Mouse (Mus musculus): ENCODE data around the gene Faim.
A peak's percentile ranks its signal among the peaks of the same experiment; 100 is the strongest.

DNA sequence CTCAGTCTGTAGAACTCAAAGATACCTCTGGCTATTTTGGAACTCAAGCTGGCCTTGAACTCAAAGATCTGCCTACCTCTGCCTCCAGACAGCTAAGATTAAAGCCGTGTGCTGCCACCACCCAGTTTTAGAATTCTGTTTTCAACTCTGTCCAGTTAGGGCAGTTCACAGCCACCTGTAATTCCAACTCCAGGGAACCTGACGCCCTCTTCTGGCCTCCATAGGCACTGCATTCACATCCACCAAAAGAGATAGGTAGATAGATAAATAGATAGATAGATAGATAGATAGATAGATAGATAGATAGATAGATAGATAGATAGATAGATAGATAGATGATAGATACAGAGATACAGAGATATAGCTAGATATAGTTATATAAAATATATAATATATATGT lies 46.9 kb upstream of the Faim start:
- TF ChIP-seq POLR2A (IDR thresholded peaks at IDR 0.05; ENCODE audit: borderline replicate concordance, extremely low read depth, insufficient read depth, insufficient read length, poor library complexity, severe bottlenecking), result no peak
- TF ChIP-seq CTCF (IDR thresholded peaks at IDR 0.05; ENCODE audit: borderline replicate concordance, extremely low read depth, insufficient read depth, insufficient read length), result peak; percentile 47; the same call in 1 of the 2 replicates
